Mouse (Mus musculus) forebrain, embryonic 15.5 days (tissue): ENCODE measurements around the gene Phf1. TPM values are rescaled to one million over a fixed set of nuclear protein-coding genes. Genes with fewer than 3 reads are reported as not detected.

Experiments used
- ATAC-seq: fragments of 200-750 bp; cut with Nextera tagmentation; replicated peaks from 2 replicates; pipeline ENCODE4 v1.8.0; 2017; ENCODE audit warnings: mild to moderate bottlenecking, moderate TSS enrichment, moderate library complexity
- H3K27ac ChIP-seq: fragments of 300-500 bp; sonication (generic); replicated peaks from 2 replicates; pipeline ENCODE4 v1.5.1; 2015; ENCODE audit warnings: mild to moderate bottlenecking, inconsistent platforms
- H3K27me3 ChIP-seq: fragments of 300-500 bp; sonication (generic); 2 replicates; pipeline ENCODE4 v1.6.1; 2015; ENCODE audit warnings: inconsistent platforms
- H3K36me3 ChIP-seq: fragments of 300-500 bp; sonication (generic); 2 replicates; pipeline ENCODE4 v1.6.1; 2015; ENCODE audit warnings: mild to moderate bottlenecking, inconsistent platforms
- H3K4me1 ChIP-seq: fragments of 300-500 bp; sonication (generic); 2 replicates; pipeline ENCODE4 v1.6.1; 2015; ENCODE audit warnings: inconsistent platforms
- H3K4me2 ChIP-seq: fragments of 300-500 bp; sonication (generic); replicated peaks from 2 replicates; pipeline ENCODE4 v1.6.1; 2015; ENCODE audit warnings: mild to moderate bottlenecking, inconsistent platforms
- H3K4me3 ChIP-seq: fragments of 300-500 bp; sonication (generic); 2 replicates; pipeline ENCODE4 v1.5.1; 2015; ENCODE audit warnings: mild to moderate bottlenecking, inconsistent platforms
- H3K9ac ChIP-seq: fragments of 300-500 bp; sonication (generic); replicated peaks from 2 replicates; pipeline ENCODE4 v1.6.1; 2015; ENCODE audit warnings: mild to moderate bottlenecking, inconsistent platforms
- H3K9me3 ChIP-seq: fragments of 300-500 bp; sonication (generic); 2 replicates; pipeline ENCODE4 v1.6.1; 2016; ENCODE audit warnings: inconsistent platforms
- WGBS: fragments of 180-500 bp; shearing (Covaris S2); methylation state at CpG from one replicate; pipeline ENCODE4 v1.1.7; 2015; ENCODE audit warnings: mixed read lengths; 5-methylcytosine and 5-hydroxymethylcytosine counted together
- polyA plus RNA-seq: library from polyadenylated mRNA; unstranded; fragments of >200 nt; fragmentation: Nextera tagmentation; extraction: Ambion mirVana; gene quantifications from 2 replicates; pipeline ENCODE4 v1.2.1, GENCODE M21; 2015

The Phf1 gene
- polyA plus RNA-seq, 1 experiment from 2014 or later, result 18.3 TPM

- no peaks in the 10 kb centered on the region for H3K27me3 ChIP-seq
- H3K9ac ChIP-seq, result no peak overlapping the region
- peaks cover 49% of the 10 kb centered on the region for H3K4me1 ChIP-seq
- no peak overlapping the region for H3K27ac ChIP-seq
- WGBS, result 75% methylated on average over 12 of the region's 12 CpGs
- H3K4me3 ChIP-seq, result no peak overlapping the region
- no peak for ATAC-seq
- H3K36me3 ChIP-seq, result peaks cover 20% of the 10 kb centered on the region
- H3K9me3 ChIP-seq, result no peaks in the 10 kb centered on the region
- H3K4me2 ChIP-seq, result no peak overlapping the region
These were observed 3.6 kb downstream of the Phf1 start for GRCm38 (mm10) chr17:26936453-26936852.

- no peaks in the 10 kb centered on the region for H3K27me3 ChIP-seq
- H3K27ac ChIP-seq, result no peak overlapping the region
- H3K4me3 ChIP-seq, result no peak overlapping the region
- 88% methylated on average over 15 of the region's 15 CpGs for WGBS
- H3K4me2 ChIP-seq, result no peak overlapping the region
- ATAC-seq, result no peak
- no peak overlapping the region for H3K9ac ChIP-seq
- H3K36me3 ChIP-seq, result peaks cover 20% of the 10 kb centered on the region
- H3K9me3 ChIP-seq, result no peaks in the 10 kb centered on the region
- H3K4me1 ChIP-seq, result peaks cover 52% of the 10 kb centered on the region
These were observed 4.3 kb downstream of the Phf1 start for GRCm38 (mm10) chr17:26936921-26937695.

- H3K4me1 ChIP-seq, result peaks cover 55% of the 10 kb centered on the region
- no peaks in the 10 kb centered on the region for H3K9me3 ChIP-seq
- WGBS, result 67% methylated on average over 16 of the region's 16 CpGs
- H3K27ac ChIP-seq, result 0 out of 2 replicates have a peak overlapping the region, but pooled peaks have one; percentile 98
- peak overlapping the region; percentile 99 for H3K4me2 ChIP-seq
- ATAC-seq, result no peak
- H3K36me3 ChIP-seq, result peaks cover 20% of the 10 kb centered on the region
- H3K4me3 ChIP-seq, result peak overlapping the region; percentile 87
- no peaks in the 10 kb centered on the region for H3K27me3 ChIP-seq
- peak overlapping the region; percentile 77 for H3K9ac ChIP-seq
These were observed 5.2 kb downstream of the Phf1 start for GRCm38 (mm10) chr17:26937883-26938695.

- peak overlapping the region; percentile 99 for H3K4me2 ChIP-seq
- H3K27me3 ChIP-seq, result no peaks in the 10 kb centered on the region
- under 1% methylated on average over 22 of the region's 22 CpGs for WGBS
- peak overlapping the region; percentile 87 for H3K4me3 ChIP-seq
- H3K27ac ChIP-seq, result peak overlapping the region; percentile 98
- H3K4me1 ChIP-seq, result peaks cover 57% of the 10 kb centered on the region
- peak overlapping the region; percentile 77 for H3K9ac ChIP-seq
- ATAC-seq, result peak; percentile 0; the same call in 1 of the 2 replicates
- H3K9me3 ChIP-seq, result no peaks in the 10 kb centered on the region
- H3K36me3 ChIP-seq, result peaks cover 20% of the 10 kb centered on the region
These were observed 5.9 kb downstream of the Phf1 start for GRCm38 (mm10) chr17:26938731-26939130.

GRCm38 (mm10) chr17:26939178-26939972 is 6.5 kb downstream of the Phf1 start, which contains the start of gene Cuta:
Gene Cuta (minus strand): TSS chr17:26939569.
- Histone ChIP-seq H3K4me3 (peak within 1 kb of the TSS; percentile 87), H3K4me1 (peaks cover 56% of the 10 kb centered on the region), H3K9me3 (no peaks in the 10 kb centered on the region), H3K9ac (peak within 1 kb of the TSS; percentile 77), H3K27ac (peak within 1 kb of the TSS; percentile 98), H3K27me3 (no peaks in the 10 kb centered on the region), H3K36me3 (peaks cover 20% of the 10 kb centered on the region), H3K4me2 (peak within 1 kb of the TSS; percentile 99)
- peak; percentile 93 for ATAC-seq
- WGBS, result under 1% methylated on average over 70 of the region's 70 CpGs

- Histone ChIP-seq H3K4me3 (peak overlapping the region; percentile 87), H3K9ac (peak overlapping the region; percentile 77), H3K36me3 (peaks cover 18% of the 10 kb centered on the region), H3K9me3 (no peaks in the 10 kb centered on the region), H3K4me1 (peaks cover 60% of the 10 kb centered on the region), H3K4me2 (peak overlapping the region; percentile 99), H3K27me3 (no peaks in the 10 kb centered on the region), H3K27ac (peak overlapping the region; percentile 98)
- ATAC-seq, result no peak
- 2% methylated on average over 3 of the region's 3 CpGs for WGBS
These were observed 7.1 kb downstream of the Phf1 start for GRCm38 (mm10) chr17:26939973-26940300.

- H3K9me3 ChIP-seq, result no peaks in the 10 kb centered on the region
- peak; percentile 22; the same call in 1 of the 2 replicates for ATAC-seq
- H3K27ac ChIP-seq, result peak within 1 kb of the TSS; percentile 98
- H3K4me3 ChIP-seq, result peak within 1 kb of the TSS; percentile 87
- H3K36me3 ChIP-seq, result peaks cover 6% of the 10 kb centered on the region; the same call in 1 of the 2 replicates
- no peaks in the 10 kb centered on the region for H3K27me3 ChIP-seq
- whole genome bisulfite sequencing, result under 1% methylated on average over 19 of the region's 24 CpGs
- peaks cover 73% of the 10 kb centered on the region for H3K4me1 ChIP-seq
- peak within 1 kb of the TSS; percentile 77 for H3K9ac ChIP-seq
- peak within 1 kb of the TSS; percentile 99 for H3K4me2 ChIP-seq
These were observed 8.4 kb downstream of the Phf1 start, which contains the start of gene Syngap1 for GRCm38 (mm10) chr17:26941031-26941789. Gene Syngap1 (plus strand): TSS chr17:26941253.

- Histone ChIP-seq H3K4me3 (peak overlapping the region; percentile 51), H3K9ac (peak overlapping the region; percentile 69), H3K36me3 (0 out of 2 replicates have a peak, but pooled peaks cover 5% of the 10 kb centered on the region), H3K4me2 (peak overlapping the region; percentile 99), H3K4me1 (peaks cover 81% of the 10 kb centered on the region), H3K27ac (peak overlapping the region; percentile 98), H3K9me3 (no peaks in the 10 kb centered on the region), H3K27me3 (no peaks in the 10 kb centered on the region)
- 9% methylated on average over 4 of the region's 4 CpGs for WGBS
- no peak for ATAC-seq
These were observed 9.2 kb downstream of the Phf1 start for GRCm38 (mm10) chr17:26941841-26942570.

GRCm38 (mm10) chr17:26945824-26946495 is 13.1 kb downstream of the Phf1 start:
- 22% methylated on average over 13 of the region's 13 CpGs for WGBS

GRCm38 (mm10) chr17:26946567-26946966 is 13.7 kb downstream of the Phf1 start:
- Histone ChIP-seq H3K9ac (peak overlapping the region; percentile 60), H3K36me3 (no peaks in the 10 kb centered on the region), H3K4me3 (peak overlapping the region; percentile 44), H3K4me2 (peak overlapping the region; percentile 84), H3K27me3 (no peaks in the 10 kb centered on the region), H3K27ac (peak overlapping the region; percentile 91), H3K4me1 (peaks cover 88% of the 10 kb centered on the region), H3K9me3 (no peaks in the 10 kb centered on the region)
- peak; percentile 6; the same call in 1 of the 2 replicates for ATAC-seq
- WGBS, result under 1% methylated on average over 37 of the region's 37 CpGs

More at GRCm38 (mm10) chr17:26945824-26946495, 13.1 kb downstream of the Phf1 start:
- Histone ChIP-seq H3K9ac (peak overlapping the region; percentile 60), H3K27me3 (no peaks in the 10 kb centered on the region), H3K27ac (peak overlapping the region; percentile 91), H3K4me3 (peak overlapping the region; percentile 44), H3K4me2 (peak overlapping the region; percentile 84), H3K9me3 (no peaks in the 10 kb centered on the region), H3K4me1 (peaks cover 83% of the 10 kb centered on the region), H3K36me3 (no peaks in the 10 kb centered on the region)
- ATAC-seq, result no peak
